In genomic region chr15:36715745-36716685, GRCm38 (mm10) we compare ENCODE assay signal across 8 mouse cellular contexts.
DNase-seq lines count a peak whose midpoint lies in the region; ATAC-seq and TF ChIP-seq lines count a peak whose summit lies in the region.

No protein-coding gene starts in this region.

- H3K4me2 ChIP-seq in heart, embryonic 14.5 days (ENCODE audit: low read length), result peak overlapping the region; percentile 66
- peak overlapping the region; percentile 48 for H3K4me2 ChIP-seq in kidney, postnatal 0 days (ENCODE audit: low read length)
- peak overlapping the region; percentile 31 for H3K4me2 ChIP-seq in midbrain, postnatal 0 days (ENCODE audit: low read depth, low read length, poor library complexity, severe bottlenecking)

- no peaks in the 10 kb centered on the region for H3K36me3 ChIP-seq in heart, embryonic 14.5 days (ENCODE audit: control insufficient read depth, insufficient read depth, low read length)
- no peaks in the 10 kb centered on the region for H3K36me3 ChIP-seq in kidney, postnatal 0 days (ENCODE audit: insufficient read depth, low read length)
- no peaks in the 10 kb centered on the region for H3K36me3 ChIP-seq in midbrain, postnatal 0 days (ENCODE audit: insufficient read depth, low read length)

- 8% methylated on average over 26 of the region's 26 CpGs for WGBS in heart, embryonic 14.5 days
- 7% methylated on average over 26 of the region's 26 CpGs for WGBS in kidney, postnatal 0 days
- WGBS in midbrain, postnatal 0 days, result 16% methylated on average over 26 of the region's 26 CpGs

- peak overlapping the region; percentile 72 for H3K9ac ChIP-seq in heart, embryonic 14.5 days (ENCODE audit: low read length)
- peak overlapping the region; percentile 10; the same call in 1 of the 2 replicates for H3K9ac ChIP-seq in kidney, postnatal 0 days (ENCODE audit: low read depth, low read length)
- H3K9ac ChIP-seq in midbrain, postnatal 0 days (replicated peaks; ENCODE audit: low read length, poor library complexity, severe bottlenecking), result 0 out of 2 replicates have a peak overlapping the region, but pooled peaks have one; percentile 5

- peak; percentile 72 for DNase-seq in fibroblast of lung, adult 2 months (ENCODE audit: low read depth)
- peak; percentile 93 for DNase-seq in kidney, postnatal 0 days (ENCODE audit: low spot score)
- peak; percentile 52 for DNase-seq in liver
- peak; percentile 83 for DNase-seq in midbrain, postnatal 0 days (ENCODE audit: low spot score)
- peak; percentile 59 to 71 for DNase-seq in spleen, postnatal 10 days (ENCODE audit: low spot score in 2 of 2)

- peak; percentile 93 for TF ChIP-seq CTCF in kidney, postnatal 0 days (IDR thresholded peaks at IDR 0.05; ENCODE audit: low read depth)
- peak; percentile 93 for TF ChIP-seq CTCF in midbrain, postnatal 0 days (IDR thresholded peaks at IDR 0.05)

- ATAC-seq in CD4-positive, CD25-positive, alpha-beta regulatory T cell, adult 4 months, result peak; percentile 86
- ATAC-seq in heart, embryonic 14.5 days (ENCODE audit: insufficient number of reproducible peaks, insufficient read depth, low FRiP score, low read depth), result peak; percentile 60; the same call in 1 of the 2 replicates
- ATAC-seq in kidney, postnatal 0 days (replicated peaks; ENCODE audit: low FRiP score, low read depth), result peak; percentile 94
- ATAC-seq in midbrain, postnatal 0 days (ENCODE audit: low FRiP score), result peak; percentile 86

- H3K4me3 ChIP-seq in brown adipose tissue, adult 24 weeks (ENCODE audit: insufficient read depth, low read depth, low read length), result peak overlapping the region; percentile 65
- H3K4me3 ChIP-seq in heart, embryonic 14.5 days (ENCODE audit: control insufficient read depth in 1 of 2, insufficient read depth in 1 of 2, low read depth in 1 of 2, low read length in 2 of 2), result peak overlapping the region; percentile 38 to 45
- H3K4me3 ChIP-seq in kidney, postnatal 0 days (replicated peaks; ENCODE audit: low read depth, low read length), result peak overlapping the region; percentile 22
- H3K4me3 ChIP-seq in midbrain, postnatal 0 days (ENCODE audit: low read depth, low read length), result peak overlapping the region; percentile 13; the same call in 1 of the 2 replicates

- 0 out of 2 replicates have a peak, but pooled peaks cover 3% of the 10 kb centered on the region for H3K4me1 ChIP-seq in brown adipose tissue, adult 24 weeks (ENCODE audit: control insufficient read depth, insufficient read depth, insufficient read length, low read length)
- peaks cover 5 to 11% of the 10 kb centered on the region in 2 experiments; a peak in 3 of 4 replicates for H3K4me1 ChIP-seq in heart, embryonic 14.5 days (ENCODE audit: control insufficient read depth in 2 of 2, insufficient read depth in 2 of 2, low read length in 2 of 2)
- 0 out of 2 replicates have a peak, but pooled peaks cover 3% of the 10 kb centered on the region for H3K4me1 ChIP-seq in kidney, postnatal 0 days (replicated peaks; ENCODE audit: insufficient read depth, low read length)
- H3K4me1 ChIP-seq in midbrain, postnatal 0 days (ENCODE audit: insufficient read depth, low read length), result peaks cover 3% of the 10 kb centered on the region; the same call in 1 of the 2 replicates

- H3K27me3 ChIP-seq in heart, embryonic 14.5 days (ENCODE audit: control insufficient read depth, insufficient read depth, low read length), result no peaks in the 10 kb centered on the region
- no peaks in the 10 kb centered on the region for H3K27me3 ChIP-seq in kidney, postnatal 0 days (ENCODE audit: insufficient read depth, low read length)
- no peaks in the 10 kb centered on the region for H3K27me3 ChIP-seq in midbrain, postnatal 0 days (ENCODE audit: insufficient read depth, low read length)

- H3K27ac ChIP-seq in brown adipose tissue, adult 24 weeks (replicated peaks; ENCODE audit: low read depth, low read length), result peak overlapping the region; percentile 97
- peak overlapping the region; percentile 77 to 80 for H3K27ac ChIP-seq in heart, embryonic 14.5 days (replicated peaks in 1 of 2; ENCODE audit: control insufficient read depth in 1 of 2, insufficient read depth in 1 of 2, low read depth in 2 of 2, low read length in 2 of 2)
- H3K27ac ChIP-seq in kidney, postnatal 0 days, result peak overlapping the region; percentile 86
- H3K27ac ChIP-seq in midbrain, postnatal 0 days (ENCODE audit: low read depth, low read length), result peak overlapping the region; percentile 39; the same call in 1 of the 2 replicates

- H3K9me3 ChIP-seq in heart, embryonic 14.5 days (ENCODE audit: control insufficient read depth, low read length), result no peaks in the 10 kb centered on the region
- no peaks in the 10 kb centered on the region for H3K9me3 ChIP-seq in kidney, postnatal 0 days (replicated peaks; ENCODE audit: low read length)
- H3K9me3 ChIP-seq in midbrain, postnatal 0 days (ENCODE audit: low read length), result no peaks in the 10 kb centered on the region

Comparison
In these comparisons a context has a peak if more than half of its experiments do, and no peak if none do; other contexts are left out.
1. Peak in every context shown above with its lines: DNase-seq, ATAC-seq, H3K4me3 ChIP-seq and H3K27ac ChIP-seq.
2. H3K27ac ChIP-seq: peak in every context shown above with its lines; median percentile 97 in brown adipose tissue, adult 24 weeks; 86 in kidney, postnatal 0 days; 78 in heart, embryonic 14.5 days; 39 in midbrain, postnatal 0 days.
3. H3K4me3 ChIP-seq: peak in every context shown above with its lines; median percentile 65 in brown adipose tissue, adult 24 weeks; 42 in heart, embryonic 14.5 days; 22 in kidney, postnatal 0 days; 13 in midbrain, postnatal 0 days.
4. H3K9ac ChIP-seq: peak in every context shown above with its lines; median percentile 72 in heart, embryonic 14.5 days; 10 in kidney, postnatal 0 days; 5 in midbrain, postnatal 0 days.